Mouse (Mus musculus) megakaryocyte, embryonic 14.5 days (primary cell): Measurements from ENCODE around the gene Cep290.

Experiments used
- FLI1 ChIP-seq: IDR thresholded peaks from 2 replicates; pipeline ENCODE4 v1.6.1; 2012; ENCODE audit warnings: low read length, inconsistent platforms, mixed read lengths
- GATA1 ChIP-seq: IDR thresholded peaks from 3 replicates; pipeline ENCODE4 v1.6.1; 2012; ENCODE audit warnings: mixed read lengths, low read length, inconsistent platforms, borderline replicate concordance

DNA sequence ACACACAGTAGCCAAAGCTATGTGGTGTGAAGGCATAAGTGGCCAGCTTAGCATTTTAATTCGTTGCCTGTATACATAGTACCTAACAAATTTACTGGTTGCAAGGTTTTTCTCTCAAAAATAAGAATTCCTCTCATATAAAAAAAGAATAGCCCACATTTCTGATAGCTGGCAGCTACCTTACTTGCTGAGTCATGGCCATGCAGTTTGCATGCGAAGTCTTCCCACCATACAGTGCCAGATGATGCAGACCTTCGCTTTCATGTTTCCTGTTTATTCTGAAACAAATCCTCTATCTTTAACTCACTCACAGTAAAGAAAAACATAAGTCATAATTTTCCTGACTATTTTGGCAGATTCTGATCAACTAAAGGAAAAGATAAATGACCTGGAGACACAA is 84.3 kb downstream of the Cep290 start:
- no peak for TF ChIP-seq GATA1
- TF ChIP-seq FLI1, result no peak
